Mouse (Mus musculus) forebrain, embryonic 10.5 days (tissue): ENCODE data around the gene Ampd3. TPM values are rescaled to one million over a fixed set of nuclear protein-coding genes. Genes with fewer than 3 reads are reported as not detected.

Experiments
- microRNA-seq: library from miRNA; unstranded; fragments of <30 nt; microRNA quantifications from one replicate; pipeline ENCODE4, GENCODE M21; 2017
- polyA plus RNA-seq: library from polyadenylated mRNA; unstranded; fragments of >200 nt; fragmentation: Nextera tagmentation; extraction: Ambion mirVana; gene quantifications from 2 replicates; pipeline ENCODE4 v1.2.1, GENCODE M21; 2016

The Ampd3 gene
- polyA plus RNA-seq, 1 experiment from 2014 or later = 1.5 TPM

Small RNA genes lying within 50 kb of the gene (microRNA-seq; reads per million reads assigned to microRNA genes)
- not detected for gene Gm47282

Other genes starting within 250 kb of the Ampd3 start
- 31.0 and 32.3 TPM in 2 replicates for gene Sbf2, start 153.3 kb upstream of the Ampd3 start, polyA plus RNA-seq
- 4.1 and 5.2 TPM in 2 replicates for gene Adm, start 140.5 kb upstream of the Ampd3 start, polyA plus RNA-seq
- 25.0 and 26.3 TPM in 2 replicates for gene Rnf141, start 76.3 kb downstream of the Ampd3 start, polyA plus RNA-seq
- gene Lyve1, start 95.0 kb downstream of the Ampd3 start, polyA plus RNA-seq = 0.20 and 0.51 TPM in 2 replicates
- gene Mrvi1, start 214.3 kb downstream of the Ampd3 start, polyA plus RNA-seq = 0.87 and 1.2 TPM in 2 replicates